Mouse (Mus musculus) embryonic facial prominence, embryonic 15.5 days (tissue): ENCODE results near the gene Efemp2. TPM values are rescaled to one million over a fixed set of nuclear protein-coding genes. Genes with fewer than 3 reads are reported as not detected.

Source experiments
- polyA plus RNA-seq: library from polyadenylated mRNA; unstranded; fragments of >200 nt; fragmentation: Nextera tagmentation; extraction: Ambion mirVana; gene quantifications from 2 replicates; pipeline ENCODE4 v1.2.1, GENCODE M21; 2015

Efemp2 gene
- polyA plus RNA-seq, 1 experiment from 2014 or later: 219 TPM

Other genes starting within 250 kb of the Efemp2 start
- gene Pacs1, start 200.8 kb upstream of the Efemp2 start, polyA plus RNA-seq: 25.1 and 30.6 TPM in 2 replicates
- gene Sf3b2, start 178.5 kb upstream of the Efemp2 start, polyA plus RNA-seq: 335 and 338 TPM in 2 replicates
- gene Gal3st3, start 175.6 kb upstream of the Efemp2 start, polyA plus RNA-seq: 4.2 and 5.8 TPM in 2 replicates
- gene Catsper1, start 138.2 kb upstream of the Efemp2 start, polyA plus RNA-seq: not detected in 2 replicates
- 67.9 and 76.8 TPM in 2 replicates for gene Cst6, start 124.4 kb upstream of the Efemp2 start, polyA plus RNA-seq
- gene Eif1ad, start 107.2 kb upstream of the Efemp2 start, polyA plus RNA-seq: 48.6 and 55.1 TPM in 2 replicates
- 399 and 402 TPM in 2 replicates for gene Banf1, start 106.8 kb upstream of the Efemp2 start, polyA plus RNA-seq
- 81.5 and 83.5 TPM in 2 replicates for gene Sart1, start 85.3 kb upstream of the Efemp2 start, polyA plus RNA-seq
- 0.72 and 1.1 TPM in 2 replicates for gene Tsga10ip, start 71.4 kb upstream of the Efemp2 start, polyA plus RNA-seq
- gene Drap1, start 49.0 kb upstream of the Efemp2 start, polyA plus RNA-seq: 267 and 280 TPM in 2 replicates
- 67.4 and 72.3 TPM in 2 replicates for gene AI837181, start 48.8 kb upstream of the Efemp2 start, polyA plus RNA-seq
- gene Fosl1, start 26.4 kb upstream of the Efemp2 start, polyA plus RNA-seq: not detected in 2 replicates
- 8.0 and 8.9 TPM in 2 replicates for gene Ccdc85b, start 16.1 kb upstream of the Efemp2 start, polyA plus RNA-seq
- gene Fibp, start 13.3 kb upstream of the Efemp2 start, polyA plus RNA-seq: 114 and 125 TPM in 2 replicates
- gene Ctsw, start 5.4 kb upstream of the Efemp2 start, polyA plus RNA-seq: 1.4 and 2.8 TPM in 2 replicates
- gene Mus81, start 14.4 kb downstream of the Efemp2 start, polyA plus RNA-seq: 44.1 and 45.2 TPM in 2 replicates
- 2,278 and 2,311 TPM in 2 replicates for gene Cfl1, start 16.5 kb downstream of the Efemp2 start, polyA plus RNA-seq
- gene 1700020D05Rik, start 29.8 kb downstream of the Efemp2 start, polyA plus RNA-seq: 0.16 TPM in 1 of 2 replicates, not detected in the other
- 10.7 and 11.7 TPM in 2 replicates for gene Snx32, start 36.6 kb downstream of the Efemp2 start, polyA plus RNA-seq
- gene Ovol1, start 86.7 kb downstream of the Efemp2 start, polyA plus RNA-seq: 22.1 and 23.3 TPM in 2 replicates
- gene Ap5b1, start 94.1 kb downstream of the Efemp2 start, polyA plus RNA-seq: 5.2 and 5.7 TPM in 2 replicates
- gene Rnaseh2c, start 127.9 kb downstream of the Efemp2 start, polyA plus RNA-seq: 122 and 126 TPM in 2 replicates
- gene Kat5, start 136.3 kb downstream of the Efemp2 start, polyA plus RNA-seq: 49.4 and 52.3 TPM in 2 replicates
- gene Rela, start 163.5 kb downstream of the Efemp2 start, polyA plus RNA-seq: 61.4 and 62.4 TPM in 2 replicates
- 29.4 and 30.4 TPM in 2 replicates for gene Sipa1, start 189.8 kb downstream of the Efemp2 start, polyA plus RNA-seq
- 27.1 and 30.0 TPM in 2 replicates for gene Map3k11, start 214.8 kb downstream of the Efemp2 start, polyA plus RNA-seq
- 24.6 and 26.6 TPM in 2 replicates for gene Pcnx3, start 215.0 kb downstream of the Efemp2 start, polyA plus RNA-seq
- 3.8 TPM in 2 replicates for gene Kcnk7, start 230.4 kb downstream of the Efemp2 start, polyA plus RNA-seq